Mouse (Mus musculus) erythroblast, adult 5-6 weeks (primary cell): ENCODE data around the gene Spa17. TPM values are rescaled to one million over a fixed set of nuclear protein-coding genes. Genes with fewer than 3 reads are reported as not detected.

Source experiments
- ATAC-seq: replicated peaks from 2 replicates; pipeline ENCODE4 v1.8.0; 2016; ENCODE audit warnings: moderate number of reproducible peaks, mild to moderate bottlenecking, moderate TSS enrichment, inconsistent platforms; ENCODE audit not compliant: poor library complexity, low FRiP score, severe bottlenecking
- total RNA-seq, 2 experiments: library from RNA; stranded (forward) in 1 of 2; stranded (reverse) in 1 of 2; fragments of 150-400 nt in 1 of 2; fragments of 200-764, 138-1000 nt in 1 of 2; gene quantifications; 2 replicates each; pipeline versions ENCODE4 v1.2.3 to v1.2.4; 2015 to 2017; ENCODE audit warnings: low replicate concordance in 2 of 2

Spa17 gene
- total RNA-seq, 2 experiments from 2014 or later = 1.4 TPM; not detected in 1

- no peak; the same call in 1 of the 2 replicates for ATAC-seq
Observed at GRCm38 (mm10) chr9:37567892-37568604, 45.5 kb downstream of the Spa17 start.

DNA sequence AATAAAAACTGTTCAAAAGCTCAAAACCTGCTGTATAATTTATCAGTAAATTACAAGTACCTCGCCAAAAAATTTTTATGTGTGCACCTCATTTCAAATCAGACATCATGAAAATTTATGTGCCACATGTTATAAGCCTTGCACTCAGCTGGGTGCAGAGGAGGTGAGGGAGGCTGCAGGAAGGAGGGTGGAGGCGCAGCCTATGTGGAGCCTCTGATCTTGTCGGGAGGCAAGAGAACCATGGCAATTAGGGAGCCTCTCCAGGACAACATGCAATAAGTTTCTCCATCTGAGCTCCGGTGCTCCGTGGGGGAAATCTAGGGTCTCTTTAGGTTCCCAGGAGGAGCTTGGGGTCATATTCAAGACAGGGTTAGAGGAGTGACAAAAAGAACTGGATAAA lies 46.1 kb downstream of the Spa17 start:
- no peak for ATAC-seq

- ATAC-seq = no peak
Observed at GRCm38 (mm10) chr9:37567019-37567418, 46.5 kb downstream of the Spa17 start.

- ATAC-seq = no peak
Observed at GRCm38 (mm10) chr9:37563805-37564204, 49.7 kb downstream of the Spa17 start.

DNA sequence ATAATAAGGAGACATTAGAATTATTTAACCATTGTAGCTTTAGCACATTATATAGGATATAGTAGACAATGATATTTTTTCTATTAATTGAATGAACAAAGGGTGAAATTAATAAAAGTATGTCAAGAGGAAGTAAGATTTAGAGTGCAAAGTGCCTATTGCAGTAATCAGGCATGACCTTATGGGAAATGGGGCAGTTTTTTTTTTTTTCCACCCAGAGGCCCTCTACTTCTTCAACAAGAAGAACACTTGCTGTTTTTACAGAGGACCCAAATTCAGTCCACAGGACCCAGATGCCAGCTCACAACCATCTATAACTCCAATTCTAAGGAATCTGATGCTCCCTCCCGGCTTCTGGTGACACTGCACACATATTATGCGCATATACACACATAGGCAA lies 52.9 kb downstream of the Spa17 start:
- no peak for ATAC-seq

DNA sequence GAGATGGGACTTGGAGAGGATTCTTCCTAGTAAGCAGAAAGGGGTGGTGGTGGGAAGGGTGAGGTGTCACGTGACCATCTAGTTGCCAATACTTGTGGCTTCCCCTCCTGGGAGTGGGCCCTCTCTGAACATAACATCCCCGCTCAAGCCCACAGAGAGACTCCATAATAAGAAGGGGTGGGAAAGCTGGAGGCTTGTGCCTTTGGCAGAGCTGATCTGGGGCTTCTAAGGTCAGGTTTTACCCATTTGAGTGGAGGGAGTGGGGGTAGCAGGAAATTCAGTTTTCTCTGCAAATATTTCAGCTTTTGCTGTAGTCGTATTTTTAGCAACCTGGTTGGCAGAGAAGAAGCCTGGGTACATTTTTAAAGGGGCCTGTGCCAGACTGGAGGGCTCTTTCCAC lies 57.2 kb downstream of the Spa17 start:
- no peak for ATAC-seq

DNA sequence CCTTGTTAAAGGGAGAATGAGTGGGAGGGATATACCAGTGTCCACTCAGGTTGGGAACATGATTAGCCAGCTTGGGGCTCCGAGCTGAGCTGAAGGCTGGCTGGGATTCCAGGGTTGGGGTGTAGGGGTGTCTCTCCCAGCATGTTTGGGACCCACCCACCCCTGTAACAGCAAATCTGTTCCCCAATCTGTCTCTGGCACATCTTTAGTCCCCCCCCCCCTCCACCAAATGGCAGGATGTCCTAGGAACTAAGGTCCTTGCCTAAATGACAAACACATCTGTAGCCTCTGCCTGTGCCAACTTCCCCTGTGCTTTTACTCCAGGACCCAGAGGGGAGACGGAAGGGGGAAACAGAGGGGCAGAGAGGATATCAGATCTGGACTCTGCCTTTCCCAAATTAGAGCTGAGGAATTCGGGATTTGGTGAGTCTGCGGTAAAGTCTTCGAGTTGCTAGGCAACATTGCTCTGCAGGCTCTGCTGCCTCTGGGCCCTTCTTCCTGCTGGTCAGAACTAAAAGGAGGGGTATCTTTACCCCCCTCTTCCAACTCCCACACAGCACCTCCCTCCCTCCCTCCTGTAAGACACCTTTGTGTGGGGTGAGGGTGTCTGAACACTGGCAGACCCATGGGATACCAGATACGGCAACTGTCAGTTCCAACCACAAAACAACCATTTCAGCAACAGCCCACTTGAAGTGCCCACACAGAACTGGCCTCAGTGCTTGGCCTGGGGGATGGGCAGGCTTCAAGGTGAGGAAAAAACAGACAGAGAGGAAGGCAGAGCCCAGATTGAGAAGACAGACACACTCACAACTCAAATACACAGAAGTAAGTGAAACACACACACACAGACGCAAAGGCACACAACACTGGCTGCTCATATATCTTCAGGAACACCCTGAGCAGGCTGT lies 58.4 kb downstream of the Spa17 start, which contains the start of gene Siae:
Gene Siae, plus strand, starts transcription at position 861 of the 911 bp plus-strand sequence.
- ATAC-seq = no peak

GRCm38 (mm10) chr9:37554279-37554678 lies 59.2 kb downstream of the Spa17 start:
- ATAC-seq = no peak

Other genes starting within 250 kb of the Spa17 start
- gene Hepacam, start 246.4 kb downstream of the Spa17 start, total RNA-seq (2015; ENCODE audit: low replicate concordance) = not detected in 2 replicates
- not detected in 2 replicates for gene Hepacam, start 246.4 kb downstream of the Spa17 start, total RNA-seq (2017; ENCODE audit: low replicate concordance)
- gene Robo4, start 211.8 kb downstream of the Spa17 start, total RNA-seq (2015; ENCODE audit: low replicate concordance) = not detected in 2 replicates
- gene Robo4, start 211.8 kb downstream of the Spa17 start, total RNA-seq (2017; ENCODE audit: low replicate concordance) = not detected in 2 replicates
- gene Robo3, start 180.5 kb downstream of the Spa17 start, total RNA-seq (2015; ENCODE audit: low replicate concordance) = not detected in 2 replicates
- not detected in 2 replicates for gene Robo3, start 180.5 kb downstream of the Spa17 start, total RNA-seq (2017; ENCODE audit: low replicate concordance)
- 2.3 and 2.5 TPM in 2 replicates for gene Msantd2, start 124.4 kb downstream of the Spa17 start, total RNA-seq (2015; ENCODE audit: low replicate concordance)
- 8.2 and 10.7 TPM in 2 replicates for gene Msantd2, start 124.4 kb downstream of the Spa17 start, total RNA-seq (2017; ENCODE audit: low replicate concordance)
- not detected in 2 replicates for gene Esam, start 85.6 kb downstream of the Spa17 start, total RNA-seq (2015; ENCODE audit: low replicate concordance)
- 0.42 TPM in 1 of 2 replicates, not detected in the other for gene Esam, start 85.6 kb downstream of the Spa17 start, total RNA-seq (2017; ENCODE audit: low replicate concordance)
- gene Vsig2, start 74.5 kb downstream of the Spa17 start, total RNA-seq (2015; ENCODE audit: low replicate concordance) = not detected in 2 replicates
- not detected in 2 replicates for gene Vsig2, start 74.5 kb downstream of the Spa17 start, total RNA-seq (2017; ENCODE audit: low replicate concordance)
- gene Nrgn, start 60.8 kb downstream of the Spa17 start, total RNA-seq (2015; ENCODE audit: low replicate concordance) = 1.7 TPM in 1 of 2 replicates, not detected in the other
- gene Nrgn, start 60.8 kb downstream of the Spa17 start, total RNA-seq (2017; ENCODE audit: low replicate concordance) = 2.9 TPM in 1 of 2 replicates, not detected in the other
- 1.7 and 1.9 TPM in 2 replicates for gene Siae, start 58.0 kb downstream of the Spa17 start, total RNA-seq (2015; ENCODE audit: low replicate concordance)
- 1.4 and 2.6 TPM in 2 replicates for gene Siae, start 58.0 kb downstream of the Spa17 start, total RNA-seq (2017; ENCODE audit: low replicate concordance)
- 23.0 and 26.5 TPM in 2 replicates for gene Tbrg1, start 43.6 kb upstream of the Spa17 start, total RNA-seq (2015; ENCODE audit: low replicate concordance)
- 17.6 and 24.1 TPM in 2 replicates for gene Tbrg1, start 43.6 kb upstream of the Spa17 start, total RNA-seq (2017; ENCODE audit: low replicate concordance)
- gene Panx3, start 55.5 kb upstream of the Spa17 start, total RNA-seq (2015; ENCODE audit: low replicate concordance) = not detected in 2 replicates
- gene Panx3, start 55.5 kb upstream of the Spa17 start, total RNA-seq (2017; ENCODE audit: low replicate concordance) = not detected in 2 replicates
- gene Olfr160, start 102.5 kb upstream of the Spa17 start, total RNA-seq (2015; ENCODE audit: low replicate concordance) = not detected in 2 replicates
- gene Olfr160, start 102.5 kb upstream of the Spa17 start, total RNA-seq (2017; ENCODE audit: low replicate concordance) = not detected in 2 replicates
- not detected in 2 replicates for gene Olfr874, start 131.4 kb upstream of the Spa17 start, total RNA-seq (2015; ENCODE audit: low replicate concordance)
- gene Olfr874, start 131.4 kb upstream of the Spa17 start, total RNA-seq (2017; ENCODE audit: low replicate concordance) = not detected in 2 replicates
- not detected in 2 replicates for gene Olfr875, start 158.1 kb upstream of the Spa17 start, total RNA-seq (2015; ENCODE audit: low replicate concordance)
- not detected in 2 replicates for gene Olfr875, start 158.1 kb upstream of the Spa17 start, total RNA-seq (2017; ENCODE audit: low replicate concordance)
- gene Olfr876, start 189.3 kb upstream of the Spa17 start, total RNA-seq (2015; ENCODE audit: low replicate concordance) = not detected in 2 replicates
- not detected in 2 replicates for gene Olfr876, start 189.3 kb upstream of the Spa17 start, total RNA-seq (2017; ENCODE audit: low replicate concordance)
- not detected in 2 replicates for gene Olfr877, start 240.5 kb upstream of the Spa17 start, total RNA-seq (2015; ENCODE audit: low replicate concordance)
- gene Olfr877, start 240.5 kb upstream of the Spa17 start, total RNA-seq (2017; ENCODE audit: low replicate concordance) = not detected in 2 replicates